Mouse (Mus musculus) left cerebral cortex, adult 18-20 months (tissue): ENCODE measurements around the gene Lysmd4. TPM values are rescaled to one million over a fixed set of nuclear protein-coding genes. Genes with fewer than 3 reads are reported as not detected.

ENCODE experiments used
- DNase-seq, 2 experiments: peaks; one replicate each; pipeline ENCODE4 v3.0.0; 2021 to 2022; ENCODE audit warnings: low spot score in 2 of 2, mixed read lengths in 1 of 2
- total RNA-seq, 2 experiments: library from RNA; stranded (reverse); gene quantifications; 2 replicates each; pipeline ENCODE4 v1.2.3; 2021

The Lysmd4 gene
- total RNA-seq, 2 experiments from 2014 or later = 30.8 to 35.5 TPM

- DNase-seq = no peak
Observed at GRCm38 (mm10) chr7:67318697-67319096, 96.4 kb downstream of the Lysmd4 start.

DNA sequence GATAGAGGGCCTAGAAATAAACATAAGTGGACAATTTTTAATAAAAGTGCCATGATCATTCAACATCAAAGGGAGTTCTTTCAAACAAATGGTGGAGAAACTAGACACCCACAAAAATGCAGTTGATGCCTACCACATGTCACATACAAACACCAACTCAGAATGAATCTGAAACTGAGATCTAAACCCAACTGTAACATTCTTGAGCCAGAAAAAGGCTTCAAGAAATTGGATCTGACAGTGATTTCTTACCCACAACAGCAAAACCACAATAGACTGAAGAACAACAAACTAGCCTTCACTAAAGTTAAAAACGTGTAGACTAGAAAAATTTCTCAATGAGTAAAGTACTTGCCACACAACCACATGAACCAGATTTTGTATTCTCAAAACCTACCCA lies 98.0 kb downstream of the Lysmd4 start:
- no peak for DNase-seq

DNA sequence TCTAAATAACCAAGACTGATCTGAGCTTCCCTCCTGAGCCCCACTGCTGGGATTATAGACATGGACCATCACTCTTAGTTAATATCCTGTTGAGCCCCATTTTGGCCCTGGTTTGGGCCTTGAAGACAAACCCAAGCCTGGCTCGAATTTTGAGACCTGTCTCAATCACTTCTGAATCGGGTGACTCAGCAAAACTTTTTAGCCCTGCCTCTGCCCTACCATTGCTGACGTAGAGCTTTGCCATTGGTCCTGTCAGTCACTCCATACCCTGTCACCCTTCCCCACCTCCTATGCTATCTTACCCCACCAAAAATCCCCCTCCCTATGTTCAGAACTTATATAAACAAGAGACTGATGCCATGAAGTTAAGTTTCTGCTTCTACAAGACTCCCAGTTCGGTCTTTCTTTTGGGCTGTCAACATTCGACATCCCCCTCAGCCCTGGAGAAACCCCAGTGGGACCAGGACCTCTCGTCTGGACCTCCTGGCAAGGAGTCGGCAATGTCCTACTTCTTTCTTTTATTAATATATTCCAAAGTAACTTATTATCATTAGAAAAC lies 119.8 kb downstream of the Lysmd4 start:
- no peak for DNase-seq

- no peak for DNase-seq
Observed at GRCm38 (mm10) chr7:67344443-67344842, 122.1 kb downstream of the Lysmd4 start.

- no peak for DNase-seq
Observed at GRCm38 (mm10) chr7:67352989-67353388, 130.6 kb downstream of the Lysmd4 start.

DNA sequence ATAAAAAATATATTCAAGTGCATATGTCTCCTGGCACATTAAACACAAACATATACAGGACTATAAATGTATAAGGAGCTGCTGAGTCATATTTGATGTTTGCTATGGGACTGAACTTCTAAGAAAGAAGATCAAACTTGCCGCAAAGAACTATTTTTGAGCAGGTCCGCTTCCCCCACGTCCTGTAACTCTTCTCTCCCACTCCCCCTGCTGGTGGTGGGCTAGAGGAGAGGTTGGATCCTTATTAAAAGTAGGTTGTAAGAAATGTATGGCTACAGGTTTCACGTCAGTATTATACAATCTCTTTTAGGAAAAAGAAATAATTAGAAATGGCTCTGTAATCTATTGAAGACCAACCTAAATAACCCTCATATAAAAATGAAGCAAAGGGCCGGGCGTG lies 131.3 kb downstream of the Lysmd4 start:
- no peak for DNase-seq

GRCm38 (mm10) chr7:67355870-67356269 lies 133.5 kb downstream of the Lysmd4 start:
- DNase-seq = no peak

Other genes starting within 250 kb of the Lysmd4 start
- 100 to 1,000 TPM; 115 to 120 TPM for gene Mef2a, start 150.3 kb downstream of the Lysmd4 start, total RNA-seq